Mouse (Mus musculus): ENCODE data around the gene Olfr59. TPM values are rescaled to one million over a fixed set of nuclear protein-coding genes. Genes with fewer than 3 reads are reported as not detected.

Gene Olfr59
- not detected in 2 replicates for polyA plus RNA-seq (2011; ENCODE audit: insufficient read length, low read depth, missing spikeins)

- TF ChIP-seq POLR2A (IDR thresholded peaks at IDR 0.05; ENCODE audit: low read depth, low read length) (no peak), CTCF (IDR thresholded peaks at IDR 0.05; ENCODE audit: borderline replicate concordance, insufficient read depth, low read length) (no peak)
- Histone ChIP-seq H3K4me1 (ENCODE audit: control insufficient read depth, insufficient read depth, low read length) (no peaks in the 10 kb centered on the region), H3K27ac (ENCODE audit: insufficient read depth, low read length) (no peak within 1 kb of the TSS), H3K4me3 (ENCODE audit: insufficient read depth, low read length) (no peak within 1 kb of the TSS)
Measured at GRCm38 (mm10) chr11:74283436-74283835, at the start of gene Olfr59. Gene Olfr59 (plus strand): TSS chr11:74283736.

- no peak overlapping the region for H3K4me3 ChIP-seq (ENCODE audit: insufficient read depth, low read length)
- TF ChIP-seq POLR2A (IDR thresholded peaks at IDR 0.05; ENCODE audit: low read depth, low read length) (no peak), CTCF (IDR thresholded peaks at IDR 0.05; ENCODE audit: borderline replicate concordance, insufficient read depth, low read length) (no peak)
- H3K4me1 ChIP-seq (ENCODE audit: control insufficient read depth, insufficient read depth, low read length) = no peaks in the 10 kb centered on the region
- no peak overlapping the region for H3K27ac ChIP-seq (ENCODE audit: insufficient read depth, low read length)
Measured at GRCm38 (mm10) chr11:74241201-74241600, 42.3 kb upstream of the Olfr59 start.

- Histone ChIP-seq H3K27ac (ENCODE audit: insufficient read depth, low read length) (no peak within 1 kb of the TSS), H3K4me1 (ENCODE audit: control insufficient read depth, insufficient read depth, low read length) (no peaks in the 10 kb centered on the region), H3K4me3 (ENCODE audit: insufficient read depth, low read length) (no peak within 1 kb of the TSS)
- TF ChIP-seq POLR2A (IDR thresholded peaks at IDR 0.05; ENCODE audit: low read depth, low read length) (no peak), CTCF (IDR thresholded peaks at IDR 0.05; ENCODE audit: borderline replicate concordance, insufficient read depth, low read length) (no peak)
Measured at GRCm38 (mm10) chr11:74259508-74259907, 24.0 kb upstream of the Olfr59 start, which contains the start of gene Olfr406. Gene Olfr406 (plus strand): TSS chr11:74259808.

GRCm38 (mm10) chr11:74287256-74287655 is 3.7 kb downstream of the Olfr59 start:
- TF ChIP-seq POLR2A (IDR thresholded peaks at IDR 0.05; ENCODE audit: low read depth, low read length) (no peak), CTCF (IDR thresholded peaks at IDR 0.05; ENCODE audit: borderline replicate concordance, insufficient read depth, low read length) (no peak)
- Histone ChIP-seq H3K27ac (ENCODE audit: insufficient read depth, low read length) (no peak overlapping the region), H3K4me3 (ENCODE audit: insufficient read depth, low read length) (no peak overlapping the region), H3K4me1 (ENCODE audit: control insufficient read depth, insufficient read depth, low read length) (no peaks in the 10 kb centered on the region)

- Histone ChIP-seq H3K27ac (ENCODE audit: insufficient read depth, low read length) (no peak overlapping the region), H3K4me1 (ENCODE audit: control insufficient read depth, insufficient read depth, low read length) (no peaks in the 10 kb centered on the region), H3K4me3 (ENCODE audit: insufficient read depth, low read length) (no peak overlapping the region)
- no peak for TF ChIP-seq CTCF (IDR thresholded peaks at IDR 0.05; ENCODE audit: borderline replicate concordance, insufficient read depth, low read length)
- TF ChIP-seq POLR2A (IDR thresholded peaks at IDR 0.05; ENCODE audit: low read depth, low read length) = no peak
Measured at GRCm38 (mm10) chr11:74326044-74326443, 42.5 kb downstream of the Olfr59 start.

- no peak for TF ChIP-seq CTCF (IDR thresholded peaks at IDR 0.05; ENCODE audit: borderline replicate concordance, insufficient read depth, low read length)
- no peak for TF ChIP-seq POLR2A (IDR thresholded peaks at IDR 0.05; ENCODE audit: low read depth, low read length)
- Histone ChIP-seq H3K4me3 (ENCODE audit: insufficient read depth, low read length) (no peak overlapping the region), H3K27ac (ENCODE audit: insufficient read depth, low read length) (no peak overlapping the region), H3K4me1 (ENCODE audit: control insufficient read depth, insufficient read depth, low read length) (no peaks in the 10 kb centered on the region)
Measured at GRCm38 (mm10) chr11:74328781-74329180, 45.2 kb downstream of the Olfr59 start.

- Histone ChIP-seq H3K4me3 (ENCODE audit: insufficient read depth, low read length) (no peak within 1 kb of the TSS), H3K27ac (ENCODE audit: insufficient read depth, low read length) (no peak within 1 kb of the TSS), H3K4me1 (ENCODE audit: control insufficient read depth, insufficient read depth, low read length) (no peaks in the 10 kb centered on the region)
- TF ChIP-seq CTCF (IDR thresholded peaks at IDR 0.05; ENCODE audit: borderline replicate concordance, insufficient read depth, low read length) (no peak), POLR2A (IDR thresholded peaks at IDR 0.05; ENCODE audit: low read depth, low read length) (no peak)
Measured at GRCm38 (mm10) chr11:74337931-74338330, 54.4 kb downstream of the Olfr59 start, which contains the start of gene Olfr410. Gene Olfr410 (minus strand): TSS chr11:74338031.

Other genes starting within 250 kb of the Olfr59 start
- not detected in 2 replicates for gene Olfr139, start 227.2 kb upstream of the Olfr59 start, polyA plus RNA-seq (2011; ENCODE audit: insufficient read length, low read depth, missing spikeins)
- not detected in 2 replicates for gene Olfr399, start 227.1 kb upstream of the Olfr59 start, polyA plus RNA-seq (2011; ENCODE audit: insufficient read length, low read depth, missing spikeins)
- not detected in 2 replicates for gene Zfp616, start 213.8 kb upstream of the Olfr59 start, polyA plus RNA-seq (2011; ENCODE audit: insufficient read length, low read depth, missing spikeins)
- not detected in 2 replicates for gene Olfr401, start 170.0 kb upstream of the Olfr59 start, polyA plus RNA-seq (2011; ENCODE audit: insufficient read length, low read depth, missing spikeins)
- not detected in 2 replicates for gene Olfr402, start 130.2 kb upstream of the Olfr59 start, polyA plus RNA-seq (2011; ENCODE audit: insufficient read length, low read depth, missing spikeins)
- not detected in 2 replicates for gene Olfr403, start 97.5 kb upstream of the Olfr59 start, polyA plus RNA-seq (2011; ENCODE audit: insufficient read length, low read depth, missing spikeins)
- gene Olfr43, start 72.4 kb upstream of the Olfr59 start, polyA plus RNA-seq (2011; ENCODE audit: insufficient read length, low read depth, missing spikeins) = not detected in 2 replicates
- gene Olfr406, start 23.9 kb upstream of the Olfr59 start, polyA plus RNA-seq (2011; ENCODE audit: insufficient read length, low read depth, missing spikeins) = not detected in 2 replicates
- gene Olfr410, start 54.3 kb downstream of the Olfr59 start, polyA plus RNA-seq (2011; ENCODE audit: insufficient read length, low read depth, missing spikeins) = not detected in 2 replicates
- not detected in 2 replicates for gene Olfr411, start 68.9 kb downstream of the Olfr59 start, polyA plus RNA-seq (2011; ENCODE audit: insufficient read length, low read depth, missing spikeins)
- not detected in 2 replicates for gene Olfr412, start 78.3 kb downstream of the Olfr59 start, polyA plus RNA-seq (2011; ENCODE audit: insufficient read length, low read depth, missing spikeins)